ENCODE assay signal across 8 mouse cellular contexts in the genomic region with DNA sequence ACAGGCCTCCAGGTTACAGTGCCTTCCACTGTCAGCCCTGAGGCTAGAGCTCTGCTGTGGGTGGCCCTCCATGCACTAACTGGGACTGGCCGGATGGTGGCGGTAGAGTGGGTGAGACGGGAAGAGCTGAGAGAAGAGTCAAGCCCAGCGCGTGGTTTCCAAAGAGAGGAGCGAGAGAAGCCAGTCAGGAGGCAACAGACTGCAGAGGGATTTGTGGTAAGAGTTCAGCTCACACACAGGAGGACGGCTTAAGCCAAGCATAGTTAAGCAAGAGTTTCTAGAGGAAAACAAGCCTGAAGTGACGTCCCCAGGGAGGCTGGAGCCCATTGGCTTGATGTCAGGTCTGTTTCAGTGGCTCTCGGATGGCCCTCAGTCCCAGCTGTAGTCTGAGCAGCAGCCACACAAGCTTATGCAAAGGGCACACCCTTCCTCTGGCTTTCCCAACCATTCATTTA.
DNase-seq lines count a peak whose midpoint lies in the region; ATAC-seq lines count a peak whose summit lies in the region.

No protein-coding gene starts in this region.

- WGBS in hindbrain, embryonic 10.5 days, result 6% methylated on average over 9 of the region's 9 CpGs
- 3% methylated on average over 9 of the region's 9 CpGs for whole genome bisulfite sequencing in lung, embryonic 15.5 days

- H3K4me2 ChIP-seq in lung, embryonic 15.5 days, result peak overlapping the region; percentile 50

- H3K9me3 ChIP-seq in hindbrain, embryonic 10.5 days, result no peaks in the 10 kb centered on the region
- H3K9me3 ChIP-seq in lung, embryonic 15.5 days, result no peaks in the 10 kb centered on the region

- H3K27ac ChIP-seq in hindbrain, embryonic 10.5 days, result no peak overlapping the region
- H3K27ac ChIP-seq in lung, embryonic 15.5 days, result peak overlapping the region; percentile 20; the same call in 1 of the 2 replicates

- no peak overlapping the region for H3K9ac ChIP-seq in lung, embryonic 15.5 days

- H3K4me1 ChIP-seq in hindbrain, embryonic 10.5 days (replicated peaks), result peaks cover 39% of the 10 kb centered on the region
- H3K4me1 ChIP-seq in lung, embryonic 15.5 days, result peaks cover 32% of the 10 kb centered on the region

- peak; percentile 77 for DNase-seq in MEL-GATA-1-ER (ENCODE audit: extremely low read depth, low read depth)
- DNase-seq in cerebellum, adult 8-10 months, result peak; percentile 89
- DNase-seq in hindbrain, embryonic 10.5 days (ENCODE audit: low spot score), result peak; percentile 90
- DNase-seq in layer of hippocampus, adult 9-10 months (ENCODE audit: low spot score), result peak; percentile 61
- DNase-seq in ovary, adult 18-20 months (ENCODE audit: low spot score), result peak; percentile 79
- DNase-seq in thymus, postnatal 0 days (ENCODE audit: low spot score), result peak; percentile 88

- peaks cover 31% of the 10 kb centered on the region for H3K27me3 ChIP-seq in hindbrain, embryonic 10.5 days (ENCODE audit: insufficient read depth, poor library complexity, severe bottlenecking)
- H3K27me3 ChIP-seq in lung, embryonic 15.5 days, result no peaks in the 10 kb centered on the region

- H3K36me3 ChIP-seq in hindbrain, embryonic 10.5 days, result no peaks in the 10 kb centered on the region
- H3K36me3 ChIP-seq in lung, embryonic 15.5 days, result no peaks in the 10 kb centered on the region

- peak; percentile 75 for ATAC-seq in frontal cortex, adult (ENCODE audit: low TSS enrichment)
- peak; percentile 68; the same call in 1 of the 2 replicates for ATAC-seq in lung, embryonic 15.5 days (ENCODE audit: borderline replicate concordance, extremely low read depth, low FRiP score, low TSS enrichment)

- H3K4me3 ChIP-seq in hindbrain, embryonic 10.5 days, result peak overlapping the region; percentile 36
- H3K4me3 ChIP-seq in lung, embryonic 15.5 days, result no peak overlapping the region
